Mouse (Mus musculus) brown adipose tissue, adult 24 weeks (tissue): ENCODE measurements around the gene Mroh3. TPM values are rescaled to one million over a fixed set of nuclear protein-coding genes. Genes with fewer than 3 reads are reported as not detected.
A peak's percentile ranks its signal among the peaks of the same experiment; 100 is the strongest.

ENCODE experiments used
- H3K27ac ChIP-seq: fragments of 200-500 bp; replicated peaks from 2 replicates; pipeline ENCODE4 v1.5.1; 2012; ENCODE audit warnings: low read depth, mild to moderate bottlenecking, low read length
- H3K4me1 ChIP-seq: fragments of 200-500 bp; 2 replicates; pipeline ENCODE4 v1.6.1; 2012; ENCODE audit warnings: low read length, mixed read lengths; ENCODE audit not compliant: control insufficient read depth, insufficient read depth, insufficient read length
- H3K4me3 ChIP-seq: fragments of 200-500 bp; 2 replicates; pipeline ENCODE4 v1.5.1; 2012; ENCODE audit warnings: low read depth, mild to moderate bottlenecking, low read length, moderate library complexity; ENCODE audit not compliant: insufficient read depth
- polyA plus RNA-seq: library from polyadenylated mRNA; stranded (reverse); fragments of >200 nt; gene quantifications from 2 replicates; pipeline ENCODE4 v1.2.4, GENCODE M21; 2012; ENCODE audit not compliant: missing spikeins, insufficient read depth, insufficient read length

Gene Mroh3
- polyA plus RNA-seq, 1 experiment = not detected

DNA sequence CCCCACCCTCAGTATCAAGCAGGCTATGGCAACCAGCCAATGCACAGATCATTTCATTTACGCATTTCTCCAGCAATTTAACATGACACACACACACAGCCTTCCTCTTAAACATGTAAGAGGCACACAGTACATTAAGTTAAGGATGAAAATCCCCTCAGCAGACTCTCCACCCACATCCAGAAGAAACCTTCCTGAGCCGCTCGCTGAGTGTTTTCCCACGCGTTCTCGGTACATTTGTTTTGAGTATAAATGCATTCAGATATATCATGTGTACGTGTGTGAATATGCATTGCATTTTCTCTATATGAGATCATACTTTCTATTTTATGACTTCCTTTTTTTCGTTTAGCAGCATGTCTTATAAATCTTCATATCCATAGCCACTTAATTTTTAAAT, 61.3 kb downstream of the Mroh3 start:
- Histone ChIP-seq H3K4me1 (no peaks in the 10 kb centered on the region), H3K27ac (no peak overlapping the region), H3K4me3 (no peak overlapping the region)

- Histone ChIP-seq H3K4me1 (no peaks in the 10 kb centered on the region), H3K27ac (no peak overlapping the region)
Measured at GRCm38 (mm10) chr1:136149702-136150101, 62.9 kb downstream of the Mroh3 start.

GRCm38 (mm10) chr1:136143514-136143913, 69.1 kb downstream of the Mroh3 start:
- Histone ChIP-seq H3K4me1 (no peaks in the 10 kb centered on the region), H3K27ac (no peak overlapping the region), H3K4me3 (no peak overlapping the region)

More at GRCm38 (mm10) chr1:136149702-136150101, 62.9 kb downstream of the Mroh3 start:
- no peak overlapping the region for H3K4me3 ChIP-seq

DNA sequence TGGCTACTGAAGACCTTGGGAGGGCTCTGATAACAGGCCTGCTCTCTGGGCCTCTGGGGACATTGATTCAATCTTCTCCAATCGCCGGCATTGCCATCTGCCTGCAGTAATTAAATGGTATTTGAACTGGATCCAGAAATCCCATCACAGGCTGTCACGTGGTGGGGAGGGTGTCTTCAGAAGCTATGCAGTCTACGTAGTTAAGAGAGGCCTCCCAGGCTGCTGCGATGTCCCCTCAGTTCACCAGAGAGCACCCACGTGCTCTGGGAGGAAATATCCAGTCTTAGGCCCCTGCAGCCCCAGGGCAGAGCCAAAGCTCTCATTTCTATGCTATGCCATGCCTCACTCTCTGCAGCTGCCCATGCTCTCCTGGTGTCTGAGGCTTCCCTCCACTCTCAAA, 70.3 kb downstream of the Mroh3 start:
- no peak overlapping the region for H3K4me3 ChIP-seq
- H3K4me1 ChIP-seq = no peaks in the 10 kb centered on the region
- H3K27ac ChIP-seq = no peak overlapping the region

GRCm38 (mm10) chr1:136141176-136141950, 71.3 kb downstream of the Mroh3 start:
- Histone ChIP-seq H3K4me3 (no peak overlapping the region), H3K4me1 (no peaks in the 10 kb centered on the region; the same call in 1 of the 2 replicates), H3K27ac (peak overlapping the region; percentile 4)

DNA sequence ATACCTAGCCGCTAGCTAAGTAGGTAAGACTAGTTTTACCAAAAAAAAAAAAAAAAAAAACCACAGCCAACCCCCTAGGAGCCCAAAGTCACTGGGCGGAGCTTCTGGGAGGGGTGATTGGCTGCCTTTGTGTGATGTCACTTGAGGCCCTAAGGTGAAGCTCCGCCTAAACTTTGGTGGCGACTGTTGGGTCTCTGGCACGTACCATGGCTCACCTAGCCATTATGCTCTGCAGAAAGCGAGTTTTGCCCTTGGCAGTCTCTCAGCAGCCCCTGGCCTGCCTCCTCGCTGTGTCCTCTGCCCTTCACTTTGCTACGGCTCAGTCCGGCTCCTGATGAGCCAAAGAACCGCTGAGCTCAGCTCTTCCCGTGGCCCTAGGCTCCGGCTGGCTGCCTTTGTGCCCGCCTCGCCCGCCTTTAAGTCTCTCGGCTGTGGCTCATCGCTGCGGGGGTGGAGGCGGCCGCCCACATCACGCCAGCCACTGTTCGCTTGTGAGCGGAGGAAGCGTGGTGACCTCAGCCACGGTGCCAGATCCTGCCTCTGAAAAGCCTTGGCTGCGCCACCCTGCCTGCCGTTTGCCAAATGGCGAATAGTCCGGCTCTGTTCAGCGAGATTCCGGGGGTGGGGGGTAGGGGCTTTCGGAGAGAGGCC, 72.5 kb downstream of the Mroh3 start:
- peak overlapping the region; percentile 93 for H3K27ac ChIP-seq
- peak overlapping the region; percentile 74 for H3K4me3 ChIP-seq
- H3K4me1 ChIP-seq = no peaks in the 10 kb centered on the region; the same call in 1 of the 2 replicates

DNA sequence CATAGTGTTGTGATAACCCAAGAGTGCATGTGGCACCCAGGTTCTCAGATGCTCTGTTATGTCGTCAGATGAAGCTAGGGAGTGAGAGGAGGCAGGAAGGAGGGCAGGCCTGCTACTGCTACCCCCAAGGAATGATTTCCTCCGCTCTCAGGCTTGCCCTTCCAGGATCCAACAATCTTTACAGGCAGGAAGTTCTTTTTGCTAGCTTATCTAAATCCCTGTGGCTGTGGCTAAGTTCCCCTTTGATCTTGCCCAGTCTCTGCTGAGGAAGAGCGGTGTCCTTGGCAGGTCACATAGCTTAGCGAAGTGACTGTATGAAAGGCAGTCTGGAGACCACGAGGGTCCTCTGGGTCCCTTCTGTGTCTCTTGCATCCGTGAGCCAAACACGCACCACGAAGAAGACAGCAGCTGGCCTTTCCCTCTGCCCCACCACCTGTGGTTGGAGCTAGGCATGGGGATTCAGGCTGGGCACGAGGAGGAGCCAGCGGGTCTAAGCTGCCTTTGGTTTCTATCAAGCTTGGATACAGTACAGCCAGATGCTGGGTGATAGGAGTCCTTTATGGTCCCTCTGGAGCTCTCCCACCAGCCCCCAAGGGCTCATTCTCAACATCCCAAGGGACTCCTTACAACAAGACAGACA, 74.3 kb downstream of the Mroh3 start:
- Histone ChIP-seq H3K4me3 (no peak overlapping the region), H3K27ac (no peak overlapping the region; the same call in 1 of the 2 replicates), H3K4me1 (peaks cover 2% of the 10 kb centered on the region; the same call in 1 of the 2 replicates)

GRCm38 (mm10) chr1:136137575-136137974, 75.1 kb downstream of the Mroh3 start:
- Histone ChIP-seq H3K4me3 (no peak overlapping the region), H3K4me1 (peaks cover 2% of the 10 kb centered on the region; the same call in 1 of the 2 replicates), H3K27ac (no peak overlapping the region)

- Histone ChIP-seq H3K27ac (no peak overlapping the region), H3K4me1 (peaks cover 2% of the 10 kb centered on the region; the same call in 1 of the 2 replicates), H3K4me3 (no peak overlapping the region)
Measured at GRCm38 (mm10) chr1:136137071-136137531, 75.5 kb downstream of the Mroh3 start.

DNA sequence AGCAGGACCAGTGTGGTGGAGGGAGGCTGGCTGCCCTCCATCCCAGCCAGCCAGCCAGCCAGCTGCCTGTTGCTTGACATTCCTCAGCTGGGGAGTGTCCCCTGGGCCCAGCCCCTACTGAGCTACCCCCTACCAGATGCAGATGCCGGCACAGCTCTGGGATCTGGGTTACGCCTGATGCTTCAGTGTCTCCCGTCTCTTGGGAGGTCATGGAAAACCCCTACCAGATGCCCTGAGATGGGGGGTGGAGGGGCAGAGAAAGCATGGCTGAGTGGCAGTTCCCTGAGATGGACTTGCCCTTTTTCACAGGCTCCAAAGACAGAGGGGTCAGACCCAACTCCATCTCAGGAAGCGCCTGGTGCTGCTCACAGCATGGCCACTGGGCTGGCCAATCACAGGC, 76.1 kb downstream of the Mroh3 start:
- Histone ChIP-seq H3K27ac (no peak overlapping the region), H3K4me1 (peaks cover 2% of the 10 kb centered on the region; the same call in 1 of the 2 replicates), H3K4me3 (no peak overlapping the region)

GRCm38 (mm10) chr1:136135777-136136444, 76.7 kb downstream of the Mroh3 start:
- H3K4me3 ChIP-seq = no peak overlapping the region
- peaks cover 2% of the 10 kb centered on the region; the same call in 1 of the 2 replicates for H3K4me1 ChIP-seq
- H3K27ac ChIP-seq = peak overlapping the region; percentile 19; the same call in 1 of the 2 replicates

GRCm38 (mm10) chr1:136135046-136135445, 77.6 kb downstream of the Mroh3 start:
- Histone ChIP-seq H3K4me1 (peaks cover 2% of the 10 kb centered on the region; the same call in 1 of the 2 replicates), H3K4me3 (no peak overlapping the region), H3K27ac (0 out of 2 replicates have a peak overlapping the region, but pooled peaks have one; percentile 21)

DNA sequence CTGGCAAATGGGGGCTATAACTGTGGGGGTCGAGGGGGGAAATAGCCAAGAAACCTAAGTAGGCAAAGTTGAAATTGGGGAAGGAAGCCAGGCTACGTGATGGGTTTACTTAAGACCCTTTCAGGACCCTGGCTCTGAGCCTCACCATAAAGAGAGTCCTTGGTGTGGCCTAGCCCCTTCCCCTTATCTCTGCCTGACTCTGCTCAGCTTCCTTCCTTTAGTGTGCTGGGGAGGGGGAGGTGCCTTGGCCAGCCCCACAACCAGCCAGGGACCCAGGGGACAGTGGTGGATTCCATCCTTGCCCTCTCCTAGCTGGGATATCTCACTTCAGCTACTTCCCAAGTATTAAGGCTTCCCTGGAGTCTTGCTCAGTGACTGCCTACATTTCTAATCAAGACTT, 78.1 kb downstream of the Mroh3 start:
- Histone ChIP-seq H3K4me3 (no peak overlapping the region), H3K4me1 (peaks cover 2% of the 10 kb centered on the region; the same call in 1 of the 2 replicates), H3K27ac (no peak overlapping the region)

- Histone ChIP-seq H3K27ac (no peak overlapping the region), H3K4me1 (peaks cover 2% of the 10 kb centered on the region; the same call in 1 of the 2 replicates), H3K4me3 (no peak overlapping the region)
Measured at GRCm38 (mm10) chr1:136133570-136134240, 78.9 kb downstream of the Mroh3 start.
